Mouse (Mus musculus) right cerebral cortex, postnatal 4 days (tissue): ENCODE measurements around the gene Mllt10.
"Not testable (repeated sequence)": the region's sequence is repeated elsewhere in the genome, so short reads cannot be mapped to it uniquely, and the experiment has no call there.

ENCODE experiments used
- DNase-seq: peaks from one replicate; pipeline ENCODE4 v3.0.0-alpha.2; 2022

The Mllt10 gene

DNA sequence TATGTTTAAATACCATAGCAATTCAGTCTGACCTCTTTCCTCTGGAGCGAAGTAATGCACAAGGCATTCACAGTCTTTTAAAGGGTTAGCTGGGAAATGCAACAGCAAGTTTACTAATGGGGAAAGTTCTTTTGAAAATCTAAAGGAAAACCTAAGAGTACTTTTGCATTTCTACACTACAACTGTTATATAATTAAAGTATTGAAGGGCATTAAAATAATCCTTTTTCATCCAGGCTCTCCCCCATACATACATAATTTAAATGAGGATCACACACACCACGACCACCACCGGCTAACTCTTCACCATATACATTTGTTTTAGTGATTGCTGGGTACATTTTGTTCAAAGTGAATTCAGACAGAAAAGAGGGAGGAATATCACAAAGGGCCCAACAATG is 2.5 kb upstream of the Mllt10 start:
- no peak for DNase-seq

DNA sequence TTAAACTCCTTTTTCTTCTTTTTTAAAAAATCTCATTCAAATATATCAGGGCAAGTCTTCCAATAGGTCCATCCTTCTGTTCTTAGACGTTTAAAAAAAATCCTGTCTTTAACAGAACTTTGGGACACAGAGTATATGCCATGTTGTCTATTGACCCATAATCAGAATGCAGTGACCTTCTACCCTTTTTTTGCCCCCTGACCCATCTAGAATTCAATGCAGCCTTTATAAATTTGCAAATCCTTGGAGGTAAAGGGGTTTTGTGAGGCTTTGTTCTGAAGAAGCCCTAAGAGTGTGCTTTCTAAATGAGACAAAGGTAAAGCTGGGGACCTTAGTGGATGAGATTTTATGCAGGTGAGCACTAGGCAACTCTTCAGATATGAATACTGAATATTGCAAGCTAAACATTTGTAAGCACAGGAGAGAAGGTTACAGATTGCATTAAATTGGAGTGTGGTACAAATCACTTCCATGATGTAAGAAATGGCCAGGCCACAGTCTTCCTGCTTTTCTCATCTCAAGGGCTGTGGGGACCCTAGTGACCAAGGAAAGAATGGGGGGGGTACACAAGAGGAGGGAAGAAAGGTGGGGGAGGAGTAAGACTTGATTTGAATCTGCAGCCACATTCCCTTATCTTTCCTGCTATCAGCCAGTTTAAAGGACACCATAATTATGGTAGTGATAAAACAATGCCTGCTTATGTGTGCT is 1.6 kb upstream of the Mllt10 start:
- DNase-seq = no peak

DNA sequence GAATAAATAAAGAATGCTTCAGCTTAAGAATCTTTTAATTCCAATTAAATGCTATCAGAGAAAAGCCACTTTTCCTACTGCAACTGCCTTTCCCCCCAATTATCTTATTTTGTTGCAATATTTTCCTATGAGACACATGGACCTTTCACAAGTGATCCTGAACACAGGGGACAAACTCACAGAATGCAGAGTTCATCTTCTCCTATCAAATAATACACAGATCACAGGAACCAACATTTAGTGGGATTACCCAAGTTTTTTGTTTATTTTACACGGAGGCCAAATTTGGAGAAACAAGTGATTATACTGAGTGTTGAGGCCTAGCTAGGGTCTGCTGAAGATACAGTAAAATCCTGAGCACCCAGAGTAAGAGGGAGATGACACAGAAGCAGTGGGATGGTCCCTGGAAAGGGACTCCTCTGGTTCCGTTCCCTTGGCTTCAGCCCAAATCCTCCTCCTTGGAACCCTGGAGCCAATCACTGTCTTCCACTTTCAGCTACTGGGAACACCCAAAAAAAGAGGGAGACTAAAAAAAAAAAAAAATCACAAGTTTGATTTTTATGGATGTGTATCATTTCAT is 996 bp upstream of the Mllt10 start:
- no peak for DNase-seq

DNA sequence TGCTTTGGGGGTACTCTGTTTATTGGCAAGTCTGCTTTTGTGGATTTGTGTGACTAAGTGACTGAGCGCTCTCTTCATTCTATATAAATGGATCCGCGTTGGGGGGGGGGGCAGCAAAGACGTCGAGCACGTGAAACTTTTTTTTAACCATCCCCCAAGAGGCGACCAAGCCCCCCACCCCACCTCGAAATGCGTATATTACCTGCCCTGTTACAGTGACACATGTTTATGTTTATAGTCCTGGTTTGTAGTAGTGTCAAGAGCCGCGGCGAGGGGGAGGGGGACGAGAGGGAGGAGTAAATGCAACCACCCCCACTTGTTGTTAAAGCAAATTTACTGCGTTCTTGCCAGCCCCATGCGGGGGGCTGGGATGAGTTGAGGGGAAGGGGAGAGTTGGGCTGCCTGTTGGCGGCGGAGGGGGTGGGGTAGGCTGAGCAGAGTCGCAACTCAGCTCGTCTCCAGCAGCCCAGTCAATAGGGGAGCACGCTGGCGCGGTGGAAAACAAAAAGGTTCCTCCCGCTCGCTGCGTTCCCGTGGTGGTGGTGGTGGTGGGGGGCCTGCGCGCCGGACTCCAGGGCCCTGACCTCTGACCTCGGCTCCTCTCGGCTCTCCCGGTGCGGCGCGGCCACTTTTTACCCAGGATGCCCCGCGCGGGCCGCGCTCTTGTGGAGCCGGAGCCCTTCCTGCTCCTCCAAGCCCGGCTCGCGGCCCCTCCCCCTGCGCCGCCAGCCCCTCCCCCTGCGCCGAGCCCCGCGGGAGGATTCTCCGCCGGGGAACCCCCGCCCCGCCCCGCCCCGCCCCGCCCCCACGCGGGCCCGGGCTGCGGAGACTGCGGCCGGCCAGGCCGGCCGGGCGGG is 1.1 kb downstream of the Mllt10 start:
- peak; percentile 88 for DNase-seq

DNA sequence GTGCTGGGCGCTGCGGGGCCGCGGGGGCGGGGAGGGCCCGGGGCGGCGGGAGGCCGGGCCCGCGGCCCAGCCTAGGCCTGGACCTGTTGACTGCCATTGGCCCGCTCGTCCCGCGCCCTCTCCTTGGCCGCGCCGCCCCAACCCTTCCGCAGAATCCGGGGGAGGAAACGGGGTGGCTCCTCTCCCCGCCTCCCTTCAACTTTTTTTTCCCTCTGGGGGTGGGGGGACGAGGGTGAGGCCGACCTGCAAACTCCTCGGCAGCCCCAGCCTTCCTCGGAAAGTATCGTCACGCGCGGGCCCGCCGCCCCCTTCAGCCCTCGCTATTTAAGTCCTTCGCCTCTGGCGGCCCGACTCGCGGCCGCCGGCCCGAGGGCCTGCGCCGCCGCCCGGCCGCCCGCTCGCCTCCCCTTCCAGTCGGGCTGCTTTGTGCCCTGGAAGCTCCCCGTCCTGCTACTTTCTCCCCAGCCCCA is 1.8 kb downstream of the Mllt10 start:
- DNase-seq = peak; percentile 74

DNA sequence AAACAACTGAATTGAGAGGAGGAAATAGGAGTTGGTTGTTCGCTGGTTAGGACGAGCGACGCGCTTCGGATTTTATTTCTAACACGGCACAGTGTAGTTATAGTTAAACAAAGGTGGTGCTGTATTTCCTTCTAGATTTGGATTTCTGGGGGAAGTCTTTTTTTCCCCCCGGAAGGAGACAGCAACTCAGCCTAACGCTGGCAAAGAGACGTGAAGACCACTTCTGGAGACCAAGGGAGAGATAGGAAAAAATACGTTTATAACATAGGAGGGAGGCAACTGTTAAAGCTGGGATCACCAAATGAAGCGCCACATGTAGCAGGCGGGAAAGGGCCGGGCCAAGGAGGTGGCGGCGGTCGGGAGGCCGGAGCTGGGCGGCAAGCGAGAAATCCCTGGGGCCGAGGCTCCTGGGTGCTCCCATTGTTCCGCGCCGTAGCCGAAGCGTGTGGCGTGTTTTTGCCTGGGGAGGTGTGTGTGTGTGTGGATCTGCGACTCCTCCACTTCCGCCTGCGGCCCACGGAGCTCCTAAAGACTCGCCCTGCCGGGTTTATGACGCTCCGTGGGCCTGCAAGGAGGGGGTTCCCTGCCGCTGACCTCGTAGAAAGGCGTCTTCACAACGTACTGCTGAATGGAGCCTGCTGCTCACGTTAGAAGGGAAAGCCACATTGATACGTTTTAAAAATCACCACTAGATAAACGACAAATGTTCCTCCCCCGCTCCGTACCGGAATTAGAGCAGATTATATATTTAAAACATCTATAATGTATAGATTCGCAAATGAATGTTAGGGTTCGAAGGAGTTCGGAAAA is 2.5 kb downstream of the Mllt10 start:
- DNase-seq = peak; percentile 58

DNA sequence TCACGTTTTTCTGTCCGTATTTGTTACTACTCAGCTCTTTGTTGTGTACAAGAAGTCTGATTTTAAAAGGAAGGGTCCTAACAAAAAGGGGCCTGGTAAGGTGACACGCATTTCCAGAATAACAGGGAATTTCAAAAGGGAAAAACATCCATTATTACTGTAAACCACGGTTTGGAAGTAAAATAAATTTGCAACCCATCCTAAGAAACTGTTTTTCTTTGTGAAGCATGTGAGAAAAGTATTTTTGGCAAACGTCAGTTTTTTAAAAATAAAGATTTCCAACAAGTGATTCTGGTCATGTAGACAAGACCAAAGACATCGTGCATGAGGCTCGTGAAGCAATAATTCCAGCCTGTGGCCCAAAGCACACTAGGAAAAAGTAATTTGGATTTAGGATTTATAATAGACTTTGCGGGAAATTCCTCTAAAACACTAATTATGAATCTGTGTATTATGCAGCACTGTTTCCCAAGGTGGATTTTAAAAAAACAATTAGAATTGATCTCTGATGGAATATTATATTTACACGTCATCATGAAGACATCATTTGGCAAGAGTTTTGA is 3.2 kb downstream of the Mllt10 start:
- DNase-seq = no peak

DNA sequence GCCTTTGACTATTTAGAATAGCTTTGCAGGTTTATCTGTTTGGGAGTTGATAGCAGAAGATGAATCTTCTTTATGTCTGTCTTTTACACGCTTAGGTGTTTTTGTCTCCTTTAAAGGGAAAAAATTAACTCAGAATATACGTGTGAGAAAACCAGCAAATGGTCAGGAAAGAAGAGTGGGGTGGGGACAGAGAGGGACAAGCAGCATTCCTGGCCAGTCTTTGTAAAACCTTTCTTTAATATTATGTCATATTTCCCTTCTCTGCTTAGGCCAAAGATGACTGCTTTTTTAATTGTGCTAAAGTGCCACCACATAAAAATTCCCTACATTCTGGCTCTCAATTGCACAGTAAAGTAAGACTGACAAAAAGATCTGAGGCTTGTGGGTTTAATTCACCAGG is 4.0 kb downstream of the Mllt10 start:
- no peak for DNase-seq

DNA sequence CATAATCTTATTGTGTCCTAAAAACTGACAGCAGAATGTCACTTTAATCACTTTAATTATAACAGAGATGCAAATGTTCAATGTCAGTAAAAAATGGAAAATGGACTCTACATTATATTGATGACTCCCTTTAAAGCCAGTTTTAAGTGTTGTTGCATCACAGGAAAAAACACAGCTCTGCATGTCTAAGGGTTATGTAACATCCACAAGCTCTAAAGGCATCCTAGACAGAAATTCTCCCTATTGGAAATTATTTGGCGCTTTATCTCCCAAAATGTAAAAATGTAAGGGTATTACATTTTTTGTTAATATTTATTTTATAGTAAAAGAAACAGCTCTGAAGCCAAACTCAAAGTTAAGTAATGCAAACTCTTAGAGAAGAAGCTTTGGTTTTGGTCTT is 4.9 kb downstream of the Mllt10 start:
- no peak for DNase-seq

DNA sequence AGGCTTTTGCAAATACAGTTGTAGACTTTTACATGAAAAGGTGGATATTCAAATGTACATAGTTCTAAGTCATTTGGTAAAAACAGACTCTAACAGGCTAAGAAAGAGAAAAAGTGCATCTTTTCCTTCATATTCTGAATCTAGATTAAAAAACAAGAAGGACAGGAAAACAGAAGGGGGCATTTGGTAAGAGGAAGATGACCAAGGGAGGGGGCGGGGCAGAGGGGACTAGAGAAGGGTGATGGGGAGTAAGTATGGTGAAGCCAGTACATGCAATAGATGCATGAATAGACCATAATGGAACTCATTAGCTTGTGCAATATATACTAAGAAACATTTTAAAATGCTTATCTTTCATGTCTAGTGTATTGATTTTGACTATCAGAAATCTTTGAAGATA is 5.4 kb downstream of the Mllt10 start:
- DNase-seq = no peak

DNA sequence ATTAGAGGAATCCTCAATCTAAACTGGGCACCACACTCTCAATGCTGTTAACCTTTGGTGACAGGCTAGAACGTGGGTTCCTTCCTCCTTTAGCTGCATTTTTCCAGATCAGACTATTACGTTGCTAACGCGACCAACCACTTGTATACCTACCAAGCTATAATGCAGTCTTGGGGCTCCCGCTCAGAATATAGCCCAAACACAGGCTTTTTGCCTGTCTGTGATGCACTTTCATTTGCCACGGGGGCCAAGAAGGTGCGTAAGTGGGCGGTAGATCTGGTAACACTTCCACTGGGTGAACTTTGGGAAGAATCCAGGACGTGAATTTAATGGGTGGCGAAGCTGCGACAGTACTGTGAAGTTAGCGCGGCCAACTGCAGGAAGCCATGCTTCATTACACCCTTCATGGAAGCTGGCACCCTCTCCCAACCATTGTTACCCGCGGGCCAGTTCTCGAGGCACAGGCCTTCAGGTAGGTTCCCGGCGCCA is 8.8 kb downstream of the Mllt10 start:
- DNase-seq = peak; percentile 59

DNA sequence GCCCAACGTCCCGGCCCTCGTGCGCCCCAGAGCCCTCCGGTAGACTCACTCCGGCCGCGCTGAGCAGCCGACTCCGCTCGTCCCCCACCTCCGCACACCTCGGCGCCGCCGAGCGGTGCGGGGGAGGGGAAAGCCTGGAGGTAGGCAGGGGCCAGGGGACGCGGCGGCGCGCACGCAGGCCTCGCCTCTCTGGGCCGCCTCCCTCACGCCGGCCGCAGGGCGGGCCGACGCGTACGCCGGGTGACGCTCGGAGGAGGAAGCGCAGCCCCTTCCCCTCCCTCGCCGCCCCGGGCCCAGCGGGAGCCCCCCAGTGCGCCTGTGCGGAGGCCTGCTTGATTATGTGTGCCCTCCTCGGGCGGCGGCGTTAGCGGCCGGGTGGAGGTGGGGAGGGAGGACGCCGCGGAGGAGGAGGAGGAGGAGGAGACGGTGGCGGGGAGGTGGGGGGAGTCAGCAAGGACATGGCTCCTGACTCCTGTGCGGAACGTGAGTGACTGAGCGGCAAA is 9.4 kb downstream of the Mllt10 start:
- peak; percentile 92 for DNase-seq

DNA sequence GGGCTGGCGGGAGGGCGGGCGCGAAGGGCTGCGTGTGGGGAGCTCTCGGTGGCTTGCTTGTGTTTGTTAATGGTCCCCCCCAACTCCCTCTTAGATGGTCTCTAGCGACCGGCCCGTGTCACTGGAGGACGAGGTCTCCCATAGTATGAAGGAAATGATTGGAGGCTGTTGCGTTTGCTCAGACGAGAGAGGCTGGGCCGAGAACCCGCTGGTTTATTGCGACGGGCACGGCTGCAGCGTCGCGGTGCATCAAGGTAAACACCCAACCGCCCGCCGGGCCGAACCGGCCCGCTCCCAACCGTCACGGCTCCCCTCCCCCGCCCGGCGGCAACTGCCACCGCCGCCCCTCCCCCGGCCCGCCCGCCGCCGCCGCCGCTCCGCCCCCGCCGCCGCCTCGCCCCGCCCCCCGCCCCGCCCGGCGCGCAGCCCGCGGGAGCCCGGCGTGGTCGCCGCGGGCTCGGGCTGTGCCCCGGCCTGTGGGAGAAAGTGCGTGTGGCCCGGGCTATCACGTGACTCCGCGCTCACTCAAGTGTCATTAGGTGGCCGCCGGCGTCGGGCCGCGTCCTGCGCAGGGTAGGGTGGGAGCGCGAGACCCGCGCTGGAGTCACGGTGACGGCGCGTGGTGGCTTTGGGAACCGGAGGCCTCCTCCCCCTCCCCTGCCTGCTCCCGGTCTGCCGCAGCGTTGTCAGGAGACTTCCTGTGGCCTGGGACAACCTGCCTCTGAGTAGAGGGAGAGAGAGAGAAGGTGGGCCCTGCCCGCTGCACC is 10.1 kb downstream of the Mllt10 start:
- peak; percentile 80 for DNase-seq

DNA sequence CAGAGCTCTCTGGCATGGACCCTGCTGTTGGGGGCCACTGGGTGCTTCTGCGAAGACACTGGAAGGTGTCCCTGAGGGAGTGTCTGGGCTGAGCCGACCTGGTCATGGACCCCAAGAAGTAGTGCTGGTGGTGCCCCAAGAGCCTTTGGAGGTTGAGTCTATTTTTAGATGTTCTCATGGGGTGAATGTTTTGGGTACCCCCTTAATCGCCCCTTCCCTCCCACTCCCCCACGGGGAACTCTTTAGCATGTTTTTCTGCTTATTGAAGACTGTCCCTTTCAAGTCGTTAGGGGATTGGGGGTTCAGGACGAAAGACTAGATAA is 10.6 kb downstream of the Mllt10 start:
- no peak for DNase-seq

DNA sequence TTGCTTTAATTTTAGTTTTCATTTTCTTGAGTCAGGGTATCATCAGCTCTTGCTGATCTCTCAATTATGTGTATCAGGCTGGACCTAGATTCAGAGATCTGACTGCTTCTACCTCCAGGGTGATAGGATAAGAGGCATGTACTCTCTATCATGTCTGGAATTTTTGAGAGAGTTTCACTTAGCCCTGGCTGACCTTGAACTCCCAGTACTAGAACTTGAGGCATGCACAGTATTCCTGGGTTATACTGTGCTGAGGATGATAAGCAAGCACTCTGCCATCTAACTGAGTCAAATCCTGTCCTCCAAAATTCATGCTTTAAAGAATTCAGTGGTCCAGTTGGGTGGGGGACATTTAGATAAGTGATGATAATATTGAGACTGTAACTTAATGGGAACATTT is 11.4 kb downstream of the Mllt10 start:
- DNase-seq = no peak

DNA sequence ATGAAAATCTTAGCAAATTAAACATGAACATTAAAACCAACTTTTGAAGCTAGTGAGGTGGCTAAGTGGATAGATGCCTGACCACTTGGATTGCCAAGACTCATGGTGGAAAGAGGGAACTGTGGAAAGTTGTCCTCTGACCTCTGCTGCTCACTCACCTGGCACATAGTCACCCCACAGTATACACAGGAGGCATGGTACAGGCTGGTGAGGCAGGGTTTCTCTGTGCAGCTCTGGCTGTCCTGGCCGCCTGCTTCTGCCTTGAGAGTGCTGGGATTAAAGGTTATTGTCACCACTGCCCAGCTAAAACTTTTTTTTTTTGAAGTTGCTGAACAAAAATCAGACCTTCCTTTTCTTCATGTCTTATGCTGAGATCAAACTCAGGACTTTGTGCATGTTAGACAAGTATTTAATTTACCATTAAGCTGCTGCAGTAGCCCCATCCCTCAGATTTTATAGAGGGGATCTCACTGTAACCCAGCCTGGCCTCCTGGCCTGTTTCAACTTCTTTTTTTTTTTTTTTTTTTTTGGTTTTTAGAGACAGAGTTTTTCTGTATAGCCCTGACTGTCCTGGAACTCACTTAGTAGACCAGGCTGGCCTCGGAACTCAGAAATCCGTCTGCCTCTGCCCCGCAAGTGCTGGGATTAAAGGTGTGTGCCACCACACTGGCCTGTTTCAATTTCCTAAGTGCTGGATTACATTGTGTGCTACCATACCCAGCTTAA is 13.2 kb downstream of the Mllt10 start:
- no peak for DNase-seq

DNA sequence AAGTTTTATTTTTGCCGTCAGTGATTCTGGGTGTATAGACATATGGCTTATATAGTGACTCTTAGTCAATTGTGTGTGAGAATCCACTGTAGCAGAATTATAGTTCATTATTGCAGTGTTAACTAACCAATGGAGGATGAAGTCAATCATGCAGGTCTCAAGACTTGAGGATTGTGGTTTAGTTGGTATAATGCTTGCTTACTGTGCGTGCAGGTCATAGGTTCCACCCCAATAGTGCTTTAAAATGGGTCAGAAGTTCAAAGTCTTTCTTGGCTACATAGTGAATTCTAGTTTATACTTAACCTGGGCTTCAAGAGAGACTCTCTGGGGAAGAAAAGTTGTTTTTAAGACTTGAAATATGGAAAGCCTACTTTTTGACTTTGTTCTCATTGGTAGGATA is 16.9 kb downstream of the Mllt10 start:
- DNase-seq = no peak

DNA sequence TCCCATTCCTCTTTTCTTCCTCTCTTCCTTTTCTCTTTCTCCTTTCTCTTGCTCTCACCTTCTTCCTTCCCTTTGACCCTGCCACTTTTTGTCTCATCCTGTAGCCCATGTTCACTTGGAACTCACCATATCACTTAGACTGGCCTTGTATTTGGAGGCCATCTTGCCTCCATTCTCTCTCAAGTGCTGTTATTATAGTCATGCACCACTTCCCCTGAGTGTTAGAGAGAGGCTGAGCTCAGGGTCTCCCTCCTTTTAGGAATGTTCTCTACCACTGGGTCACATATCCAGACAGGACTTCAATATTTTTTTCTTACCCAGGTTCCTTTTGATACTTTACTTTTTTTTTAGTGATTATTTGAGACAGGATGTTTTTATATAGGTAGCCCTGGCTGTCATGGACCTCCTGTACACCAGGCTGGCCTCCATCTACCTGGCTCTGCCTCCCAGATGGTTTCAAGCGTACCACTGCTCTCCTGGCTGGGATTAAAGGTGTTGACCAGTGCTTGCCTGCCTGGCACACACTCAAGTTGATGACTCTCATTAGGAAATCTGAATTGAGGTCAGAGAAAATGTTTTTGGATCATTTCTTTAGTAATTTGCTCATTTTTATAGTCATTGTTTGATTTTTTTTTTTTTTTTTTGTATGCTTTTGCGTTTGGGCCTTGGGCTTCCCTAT is 25.3 kb downstream of the Mllt10 start:
- DNase-seq = no peak

DNA sequence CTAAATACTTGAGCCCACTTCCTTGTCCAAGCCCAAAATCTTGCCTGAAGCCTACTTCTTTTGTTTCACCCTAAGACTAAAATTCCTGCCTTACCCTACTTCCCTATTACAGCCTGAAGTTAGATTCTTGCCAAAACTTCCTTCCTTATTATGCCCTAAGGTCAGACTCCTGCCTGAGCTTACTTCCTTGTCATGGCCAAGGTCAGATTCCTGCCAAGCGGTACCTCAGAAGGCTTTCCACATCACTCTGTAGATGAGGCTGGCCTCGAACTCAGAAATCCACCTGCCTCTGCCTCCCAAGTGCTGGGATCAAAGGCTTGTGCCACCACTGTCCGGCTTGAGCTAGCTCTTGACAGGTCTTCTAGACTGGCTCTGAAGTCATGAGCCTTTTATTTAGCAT is 32.7 kb downstream of the Mllt10 start:
- not testable (repeated sequence) for DNase-seq

DNA sequence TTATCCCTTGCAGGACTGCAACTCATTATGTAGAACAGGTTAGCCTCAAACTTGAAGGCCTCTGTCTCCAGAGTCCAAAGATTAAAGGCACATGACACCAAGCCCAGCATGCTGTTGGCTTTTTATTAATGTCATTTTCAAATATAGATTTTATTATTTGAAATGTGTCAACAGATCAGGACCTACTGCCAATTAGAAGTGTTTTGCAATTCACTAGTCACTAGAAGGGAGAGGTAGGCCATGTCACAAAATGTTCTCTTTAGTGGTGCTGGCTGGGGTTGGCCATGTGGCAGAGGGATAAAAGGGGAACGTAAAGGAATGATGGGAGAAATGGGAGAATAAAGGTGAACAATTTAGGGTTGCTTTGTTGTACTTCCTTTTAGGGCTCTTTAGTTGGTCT is 38.8 kb downstream of the Mllt10 start:
- DNase-seq = no peak
